Mouse (Mus musculus): Measurements from ENCODE around the gene Ifnk.

DNA sequence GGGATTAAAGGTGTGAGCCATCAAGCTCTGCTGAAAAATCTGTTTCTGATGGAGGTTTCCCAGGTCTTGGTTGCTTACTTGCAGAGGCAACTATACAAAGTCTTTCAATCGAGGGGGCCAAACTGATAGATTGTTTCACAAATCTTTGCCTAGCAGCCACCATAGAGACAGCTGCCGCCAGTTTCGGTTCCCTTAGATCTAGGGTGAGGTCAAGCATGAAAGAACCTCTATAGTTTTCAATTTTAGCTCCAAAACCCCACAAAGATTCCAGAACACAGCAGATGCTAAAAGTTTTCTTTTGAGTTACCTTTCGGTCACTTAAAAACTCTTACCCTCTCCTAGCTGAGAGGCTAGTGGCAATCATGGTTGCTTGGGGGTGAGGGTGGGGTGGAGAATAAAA lies 20.3 kb upstream of the Ifnk start:
- TF ChIP-seq KAT2A (IDR thresholded peaks at IDR 0.05; ENCODE audit: insufficient replicate concordance, low read length) (no peak), E2F4 (IDR thresholded peaks at IDR 0.05; ENCODE audit: insufficient replicate concordance, low read depth, low read length) (no peak), CTCF (conservative IDR thresholded peaks at IDR 0.05 in 1 of 2, IDR thresholded peaks at IDR 0.05 in 1 of 2; ENCODE audit: low read depth in 2 of 2, low read length in 2 of 2) (no peak)

All from CH12.LX (cell line).